Mouse (Mus musculus) ovary, postnatal 10 days (tissue): Measurements from ENCODE around the gene Palld.

Experiments
- DNase-seq: peaks from one replicate; pipeline ENCODE4 v3.0.0; 2022; ENCODE audit warnings: low spot score

Gene Palld

DNA sequence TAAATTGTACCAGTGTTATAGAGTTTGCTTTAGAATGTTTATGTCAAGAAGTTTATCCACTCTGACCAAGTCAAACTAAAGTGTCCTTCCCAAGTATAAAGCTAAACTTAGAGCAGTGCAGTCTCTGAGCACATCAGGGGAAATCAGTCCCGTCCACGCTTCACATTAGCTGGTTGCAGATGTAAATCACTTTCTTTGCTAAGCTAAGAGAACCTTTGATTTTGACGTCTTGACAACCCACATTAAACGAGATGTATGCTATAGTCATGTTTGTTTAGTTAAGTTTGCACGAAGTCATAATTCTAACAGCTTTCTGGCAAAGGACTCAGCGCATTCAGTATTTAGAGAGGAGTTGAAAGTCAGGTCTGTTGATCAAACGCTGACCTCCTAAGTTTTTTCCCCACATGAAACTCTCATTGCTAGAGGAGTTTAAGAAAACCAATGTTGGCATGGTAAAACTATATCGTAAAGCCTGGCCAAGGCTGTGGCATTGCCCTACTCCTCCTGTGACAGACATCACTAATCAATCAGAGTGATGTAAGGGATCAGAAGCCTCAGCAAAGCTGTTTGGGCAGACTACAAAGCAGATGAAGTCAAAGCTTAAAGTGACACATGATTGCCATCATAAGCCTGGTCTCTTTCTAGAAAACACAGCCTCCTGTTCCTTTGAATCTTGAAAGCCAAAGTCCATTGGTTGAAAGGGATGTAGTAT is 177.0 kb downstream of the Palld start:
- DNase-seq = no peak

DNA sequence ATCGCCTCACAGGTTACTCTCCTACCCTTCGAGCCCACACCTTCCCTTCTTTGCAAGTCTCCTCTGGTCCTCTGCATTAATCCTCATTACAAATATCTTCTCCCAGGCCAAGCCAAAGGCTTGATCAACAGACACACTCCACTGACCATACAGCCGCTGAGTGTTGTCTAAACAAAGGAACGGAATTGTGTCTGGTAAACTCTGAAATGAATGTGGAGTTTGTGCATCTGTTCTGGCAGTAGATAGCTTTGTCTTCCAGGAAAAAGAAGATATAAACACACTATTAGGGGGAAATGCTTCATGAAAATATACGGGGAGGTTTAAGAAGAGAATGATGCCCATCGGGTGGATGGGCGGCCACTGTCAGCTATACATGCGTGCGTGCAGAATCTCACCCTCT is 180.3 kb downstream of the Palld start:
- no peak for DNase-seq

DNA sequence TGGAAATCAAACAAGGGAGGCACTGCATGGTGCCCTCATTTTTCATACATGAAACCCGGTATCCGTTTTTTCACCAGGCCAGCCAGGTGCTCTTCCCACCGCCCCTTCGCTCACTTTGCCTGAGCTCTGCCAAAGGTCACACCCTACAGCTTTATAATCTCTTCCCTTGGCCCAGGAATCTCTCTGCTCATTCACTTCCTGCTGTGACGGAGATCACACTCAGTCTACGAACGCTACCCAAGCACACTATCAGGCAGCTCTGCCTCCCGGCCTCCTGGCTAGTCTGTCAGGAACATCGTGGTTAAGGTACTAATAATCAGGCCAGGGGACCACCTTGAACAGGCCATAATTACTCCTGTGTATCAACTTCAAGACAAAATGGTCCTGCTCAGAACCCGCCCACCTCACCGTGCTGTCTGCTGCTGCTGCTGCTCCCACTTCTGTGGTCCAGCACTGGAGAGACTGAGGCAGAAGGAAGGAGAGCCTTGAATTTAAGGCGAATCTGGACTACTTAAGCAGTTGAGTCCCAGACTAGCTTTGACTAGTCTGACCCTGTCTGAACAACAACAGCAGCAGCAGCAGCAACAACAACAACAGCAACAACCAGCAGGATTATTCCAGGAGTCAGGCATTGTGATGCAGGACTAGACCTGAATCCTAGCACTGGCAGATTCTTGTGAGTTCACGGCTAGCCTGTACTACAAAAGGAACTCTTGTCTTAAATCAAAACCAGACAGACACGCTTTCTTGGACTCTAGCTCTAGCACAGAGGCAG is 187.0 kb downstream of the Palld start:
- DNase-seq = no peak

GRCm38 (mm10) chr8:61714293-61714831 is 188.1 kb downstream of the Palld start:
- no peak for DNase-seq

- DNase-seq = no peak
These were observed 189.1 kb downstream of the Palld start for GRCm38 (mm10) chr8:61713195-61713990.

DNA sequence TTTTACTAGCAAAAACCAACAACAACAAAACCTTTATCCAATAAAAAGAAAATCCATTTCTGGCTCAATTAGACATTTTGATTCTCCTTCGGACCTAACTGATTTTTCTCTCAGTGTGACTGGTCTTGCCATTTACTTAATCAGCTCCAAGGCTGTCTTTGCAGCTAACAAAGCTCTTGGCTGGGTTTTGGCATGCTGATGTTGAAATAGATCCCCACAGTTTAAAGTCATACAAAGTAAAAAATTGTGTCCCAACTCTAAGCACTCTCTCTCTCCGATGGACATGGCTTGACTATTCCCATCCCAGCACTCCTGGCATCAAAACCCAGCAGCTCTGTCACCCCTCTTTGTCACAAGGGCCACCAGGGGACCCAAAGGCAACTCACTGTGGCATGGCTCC is 190.1 kb downstream of the Palld start:
- DNase-seq = no peak

DNA sequence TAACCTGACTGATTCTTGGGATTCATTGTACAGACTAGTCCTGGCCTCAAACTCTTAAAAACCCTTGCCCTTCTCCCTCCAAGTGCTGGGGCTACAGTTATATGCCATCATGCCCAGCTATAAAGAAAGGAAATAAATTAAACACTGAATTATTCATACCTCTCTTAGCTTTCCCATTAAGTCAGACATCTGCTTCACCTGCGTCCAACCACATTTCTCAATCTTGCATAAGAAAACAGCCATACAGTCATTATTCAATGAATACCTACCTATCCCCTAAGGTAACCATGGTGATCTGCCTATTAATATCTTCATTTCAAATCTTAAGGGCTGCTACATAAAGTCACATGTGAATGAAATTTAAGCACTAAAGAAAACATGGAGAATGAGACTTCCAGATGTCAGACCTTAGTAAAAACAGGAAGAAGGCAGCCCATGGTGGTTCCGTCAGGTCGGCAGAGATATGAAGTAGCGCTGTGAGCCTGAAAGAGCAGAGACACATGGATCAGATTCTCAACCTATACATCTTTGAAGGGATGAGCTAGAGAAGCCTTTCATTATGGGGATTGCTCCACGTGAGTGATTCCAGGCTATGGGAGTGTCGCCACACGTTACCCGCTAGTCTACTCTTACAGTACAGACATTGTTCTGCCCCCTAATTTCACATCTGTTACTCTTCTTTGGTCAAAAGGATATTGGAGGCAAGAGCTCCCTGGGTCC is 193.7 kb downstream of the Palld start:
- DNase-seq = no peak

GRCm38 (mm10) chr8:61705491-61705890 is 197.0 kb downstream of the Palld start:
- no peak for DNase-seq

DNA sequence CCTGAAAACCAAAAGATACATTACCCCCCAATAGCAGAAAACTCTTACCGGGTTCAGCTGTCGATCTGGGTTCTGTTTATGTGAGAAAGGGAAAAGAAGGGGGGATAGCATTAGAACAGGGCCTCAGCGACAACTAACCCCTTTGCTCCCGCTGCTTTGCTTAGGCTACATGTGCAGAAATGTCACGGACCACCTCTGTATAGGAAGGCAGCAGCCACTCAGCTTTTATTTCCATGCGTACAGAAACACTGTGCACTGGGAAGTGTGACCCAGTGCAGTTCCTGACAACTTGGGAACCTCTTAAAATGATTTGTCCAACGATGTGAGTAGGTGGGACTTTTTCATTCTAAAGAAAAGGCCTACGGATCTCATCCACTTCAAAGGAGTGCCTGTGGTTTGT is 200.4 kb downstream of the Palld start:
- DNase-seq = no peak

GRCm38 (mm10) chr8:61700932-61701681 is 201.4 kb downstream of the Palld start:
- no peak for DNase-seq

GRCm38 (mm10) chr8:61700298-61700697 is 202.2 kb downstream of the Palld start:
- no peak for DNase-seq

- DNase-seq = no peak
These were observed 203.5 kb downstream of the Palld start for GRCm38 (mm10) chr8:61698959-61699358.

- DNase-seq = no peak
These were observed 204.6 kb downstream of the Palld start for GRCm38 (mm10) chr8:61697728-61698385.

DNA sequence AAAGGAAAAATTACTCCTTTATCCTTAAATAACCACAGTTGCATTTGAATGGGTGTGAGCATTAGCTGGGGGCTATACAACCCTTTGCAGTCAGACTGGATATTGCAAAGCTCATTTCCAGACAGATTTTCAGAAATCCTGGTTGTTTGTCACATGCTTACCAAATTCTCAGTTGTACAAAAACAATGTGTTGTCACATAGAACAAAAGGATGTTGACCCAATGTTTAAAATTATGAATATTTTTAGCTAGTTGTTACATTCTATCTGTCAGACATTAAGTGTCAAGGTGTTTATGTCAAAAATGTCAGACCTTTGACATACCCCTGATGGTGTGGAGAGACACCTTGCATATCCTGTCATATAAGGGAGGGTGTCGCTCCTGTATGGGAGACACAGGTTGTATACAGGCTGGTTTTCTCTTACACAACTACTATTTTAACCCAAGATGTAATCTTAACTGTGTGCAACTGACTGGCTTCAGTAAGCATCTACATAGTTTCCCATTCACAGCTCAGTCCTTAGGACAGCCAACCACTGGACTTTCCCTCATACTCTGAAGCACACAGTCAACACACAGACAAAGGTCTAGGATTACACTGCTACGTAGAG is 205.5 kb downstream of the Palld start:
- DNase-seq = no peak

DNA sequence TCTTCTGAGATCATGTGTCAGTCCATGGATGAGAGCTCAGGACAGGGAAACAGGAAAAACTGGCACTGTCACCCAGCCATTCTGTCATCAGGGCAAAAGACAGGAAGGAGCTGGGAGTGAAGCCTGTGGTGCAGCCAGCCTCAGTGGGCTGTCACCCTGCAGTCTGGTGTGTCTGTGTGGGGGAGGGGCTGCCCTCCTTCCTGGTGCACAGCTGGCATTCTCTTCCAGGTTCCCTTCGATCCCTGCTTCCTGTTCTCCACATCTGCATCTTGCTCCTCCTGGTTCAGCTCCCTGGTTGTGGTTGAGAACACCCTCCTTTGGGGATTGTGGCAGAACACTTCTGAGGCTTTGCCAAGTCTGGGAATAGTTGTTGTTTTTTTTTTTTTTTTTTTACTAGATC is 207.1 kb downstream of the Palld start:
- no peak for DNase-seq

DNA sequence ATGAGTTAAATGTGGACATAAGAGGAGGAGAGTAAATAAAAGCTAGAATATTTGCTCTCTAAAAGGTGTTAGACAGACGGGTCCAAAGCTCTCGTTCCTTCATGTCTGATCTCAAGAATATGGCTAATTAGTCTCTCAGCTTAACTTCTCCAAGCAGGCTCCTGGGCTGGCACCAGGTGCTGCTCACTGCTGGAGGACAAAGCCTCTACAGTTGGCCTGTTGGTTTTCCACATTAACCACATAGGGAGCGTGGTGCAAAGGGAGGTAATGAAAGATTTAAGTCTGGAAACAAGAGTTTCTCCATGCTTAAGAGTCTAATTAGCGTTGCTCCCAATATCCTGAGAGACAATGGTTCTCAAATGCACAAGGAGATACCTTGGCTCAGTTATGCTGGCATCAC is 209.6 kb downstream of the Palld start:
- no peak for DNase-seq

- DNase-seq = no peak
These were observed 210.4 kb downstream of the Palld start for GRCm38 (mm10) chr8:61692129-61692528.

DNA sequence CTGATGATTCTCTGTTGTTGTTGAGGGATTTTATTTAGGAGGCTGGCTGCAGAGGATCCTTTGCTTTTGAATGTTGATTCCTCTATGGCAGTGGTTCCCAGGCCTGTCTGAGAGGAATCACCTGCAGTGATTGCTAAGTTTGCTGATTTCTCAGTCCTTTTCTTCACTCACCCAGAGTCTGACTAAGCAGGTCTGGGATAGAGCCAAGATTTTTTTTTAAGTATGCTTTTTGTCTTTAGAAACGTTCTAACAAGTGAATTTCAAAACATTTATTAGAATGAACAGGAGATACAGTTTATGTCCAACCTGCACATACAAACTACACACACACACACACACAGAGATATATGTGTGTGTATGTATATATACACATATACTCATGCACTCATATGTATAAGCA is 211.1 kb downstream of the Palld start:
- no peak for DNase-seq

GRCm38 (mm10) chr8:61687071-61687470 is 215.4 kb downstream of the Palld start:
- DNase-seq = no peak

GRCm38 (mm10) chr8:61686340-61686739 is 216.2 kb downstream of the Palld start:
- DNase-seq = no peak
